Mouse (Mus musculus) B cell, adult 2 months (primary cell): Measurements from ENCODE around the gene Mmp10.
A peak's percentile ranks its signal among the peaks of the same experiment; 100 is the strongest.

ENCODE experiments used
- DNase-seq, 2 experiments: peaks; one replicate each; pipeline ENCODE4 v3.0.0; 2022

The Mmp10 gene

GRCm38 (mm10) chr9:7502051-7502450, at the start of gene Mmp10:
Gene Mmp10, plus strand, starts transcription at chr9:7502352.
- DNase-seq, result no peak

- DNase-seq, result no peak
Measured at GRCm38 (mm10) chr9:7453302-7453701, 48.9 kb upstream of the Mmp10 start.

DNA sequence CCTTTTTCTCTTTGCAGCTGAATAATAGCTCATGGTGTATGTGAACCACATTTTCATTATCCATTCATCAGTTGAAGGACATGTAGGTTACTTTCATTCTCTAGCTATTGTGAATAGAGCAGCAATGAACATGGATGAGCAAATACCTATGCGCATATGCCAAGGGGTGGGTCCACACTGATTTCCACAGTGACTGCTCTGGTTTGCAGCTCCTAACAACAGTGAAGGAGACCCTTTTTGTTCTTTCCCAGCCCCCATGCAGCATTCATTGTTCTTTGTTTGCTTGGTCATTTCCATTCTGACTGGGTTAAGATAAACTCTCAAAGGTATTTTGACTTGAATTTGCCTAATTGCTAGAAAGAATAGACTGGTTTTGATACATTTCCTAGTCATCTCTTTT, 31.9 kb upstream of the Mmp10 start:
- DNase-seq, result no peak

DNA sequence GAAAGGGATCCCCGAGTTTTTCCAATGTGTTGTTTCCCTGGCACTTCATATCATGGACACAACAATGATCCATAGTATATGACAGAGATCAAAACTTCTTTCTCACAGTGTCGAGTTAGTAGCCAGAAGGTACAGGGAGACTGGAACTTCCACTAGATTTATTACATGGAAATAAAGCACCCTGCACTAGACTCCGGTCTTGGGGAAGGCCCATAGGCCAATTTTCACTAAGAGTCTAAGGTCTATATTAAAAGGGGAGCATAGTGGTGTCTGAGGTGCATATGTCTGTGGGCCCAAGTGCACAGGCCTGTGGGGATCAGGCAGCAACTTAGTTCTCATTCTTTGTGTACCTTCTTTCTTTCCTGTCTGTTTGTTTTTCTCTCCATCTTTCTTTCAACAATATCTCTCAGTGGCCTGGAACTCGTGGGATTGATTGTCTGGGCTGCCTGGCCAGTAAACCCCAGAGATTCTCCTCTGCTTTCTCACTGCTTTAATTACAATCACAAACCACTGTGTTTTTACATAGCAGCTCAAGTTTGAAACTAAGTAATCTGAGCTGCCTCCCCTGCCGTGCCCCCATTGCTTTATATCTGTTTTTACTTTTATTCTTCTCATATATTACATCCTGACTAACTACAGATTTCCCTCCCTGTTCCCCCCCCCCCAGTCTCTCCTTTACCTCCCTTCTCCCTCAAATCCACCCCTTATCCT, 18.3 kb upstream of the Mmp10 start:
- no peak for DNase-seq

DNA sequence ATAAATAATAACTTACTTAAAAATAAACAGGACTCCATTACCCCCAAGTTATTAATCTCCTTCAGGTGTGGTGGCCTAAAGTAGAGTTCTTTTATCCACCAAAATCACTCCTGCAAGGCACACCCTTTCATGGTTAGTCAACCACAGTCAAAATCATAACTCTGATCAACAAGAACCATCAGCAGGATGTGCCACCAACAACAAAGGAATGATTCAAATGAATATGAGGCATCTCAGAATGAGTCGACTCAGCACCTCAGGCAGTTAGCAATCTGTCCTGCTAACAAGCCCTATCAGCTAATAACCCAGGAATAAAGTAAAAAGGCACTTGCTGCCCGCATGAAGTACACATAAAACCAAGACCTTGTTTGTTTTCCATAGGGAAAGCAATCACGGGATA, 1.0 kb upstream of the Mmp10 start:
- no peak for DNase-seq

DNA sequence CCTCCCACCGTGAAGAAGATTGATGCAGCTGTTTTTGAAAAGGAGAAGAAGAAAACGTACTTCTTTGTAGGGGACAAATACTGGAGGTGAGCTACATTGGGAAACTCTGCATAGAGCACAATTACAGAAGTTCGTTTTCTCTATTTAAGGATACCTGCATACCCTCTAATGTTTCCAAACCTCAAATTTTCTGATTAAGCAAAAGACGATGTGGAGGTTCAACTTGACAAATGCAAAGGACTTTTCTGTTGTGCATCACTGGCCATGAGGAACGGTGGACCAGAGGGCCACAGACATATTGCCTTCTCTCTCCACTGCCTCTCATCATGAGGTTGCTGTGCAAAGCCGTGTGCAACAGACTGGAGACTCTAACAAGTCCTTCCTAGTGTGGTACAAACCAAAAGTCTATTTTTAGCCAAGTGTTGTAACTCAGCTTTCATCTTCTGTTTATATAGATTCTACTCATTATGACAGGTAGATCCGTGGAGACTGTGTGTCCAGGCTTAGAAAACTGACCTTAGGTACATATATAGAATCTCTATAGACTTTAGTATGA, 5.2 kb downstream of the Mmp10 start:
- no peak for DNase-seq

GRCm38 (mm10) chr9:7509619-7510233, 7.6 kb downstream of the Mmp10 start:
- no peak for DNase-seq

- no peak for DNase-seq
Measured at GRCm38 (mm10) chr9:7517944-7518571, 15.9 kb downstream of the Mmp10 start.

- DNase-seq, result no peak
Measured at GRCm38 (mm10) chr9:7526255-7526940, 24.2 kb downstream of the Mmp10 start.

- DNase-seq, result no peak
Measured at GRCm38 (mm10) chr9:7542763-7543162, 40.6 kb downstream of the Mmp10 start.

GRCm38 (mm10) chr9:7544923-7545457, 42.8 kb downstream of the Mmp10 start:
- DNase-seq, result no peak

DNA sequence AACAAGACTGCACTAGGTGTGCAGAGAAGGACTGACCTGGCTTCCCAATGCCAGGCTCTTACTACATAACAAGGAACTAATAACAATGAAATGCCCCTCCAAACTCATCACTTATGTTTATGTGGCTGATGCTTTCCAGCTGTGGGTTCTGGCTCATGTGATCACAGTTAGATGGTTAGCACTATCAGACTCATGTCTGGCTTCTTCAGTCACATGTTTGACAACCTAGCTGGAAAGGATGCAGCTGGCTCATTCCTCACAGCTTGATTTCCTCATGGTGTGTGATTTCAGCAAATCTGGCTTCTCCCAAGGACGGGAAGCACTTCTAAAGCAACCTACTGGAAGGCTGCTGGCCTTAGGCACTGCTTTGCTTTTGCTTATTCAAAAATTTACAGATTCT, 43.3 kb downstream of the Mmp10 start:
- no peak for DNase-seq

DNA sequence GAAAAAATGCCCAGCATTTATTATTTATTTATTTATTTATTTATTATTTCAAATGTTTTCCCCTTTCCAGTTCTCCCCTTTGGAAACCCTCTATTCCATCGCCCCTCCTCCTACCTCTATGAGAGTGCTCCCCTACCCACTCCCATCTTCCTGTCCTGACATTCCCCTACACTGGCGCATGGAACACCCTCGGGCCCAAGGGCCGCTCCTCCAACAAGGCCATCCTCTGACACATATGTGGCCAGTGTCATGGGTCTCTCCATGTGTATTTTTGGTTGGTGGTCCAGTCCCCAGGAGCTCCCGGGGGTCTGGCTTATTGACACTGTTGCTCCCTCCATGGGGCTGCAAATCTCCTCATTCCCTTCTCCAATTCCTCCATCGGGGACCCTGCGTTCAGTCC, 43.8 kb downstream of the Mmp10 start:
- DNase-seq, result no peak

GRCm38 (mm10) chr9:7551943-7552342, 49.8 kb downstream of the Mmp10 start:
- no peak for DNase-seq

GRCm38 (mm10) chr9:7553536-7553935, 51.4 kb downstream of the Mmp10 start:
- DNase-seq, result no peak

- peak; percentile 46 to 48 for DNase-seq
Measured at GRCm38 (mm10) chr9:7554382-7554781, 52.2 kb downstream of the Mmp10 start.

DNA sequence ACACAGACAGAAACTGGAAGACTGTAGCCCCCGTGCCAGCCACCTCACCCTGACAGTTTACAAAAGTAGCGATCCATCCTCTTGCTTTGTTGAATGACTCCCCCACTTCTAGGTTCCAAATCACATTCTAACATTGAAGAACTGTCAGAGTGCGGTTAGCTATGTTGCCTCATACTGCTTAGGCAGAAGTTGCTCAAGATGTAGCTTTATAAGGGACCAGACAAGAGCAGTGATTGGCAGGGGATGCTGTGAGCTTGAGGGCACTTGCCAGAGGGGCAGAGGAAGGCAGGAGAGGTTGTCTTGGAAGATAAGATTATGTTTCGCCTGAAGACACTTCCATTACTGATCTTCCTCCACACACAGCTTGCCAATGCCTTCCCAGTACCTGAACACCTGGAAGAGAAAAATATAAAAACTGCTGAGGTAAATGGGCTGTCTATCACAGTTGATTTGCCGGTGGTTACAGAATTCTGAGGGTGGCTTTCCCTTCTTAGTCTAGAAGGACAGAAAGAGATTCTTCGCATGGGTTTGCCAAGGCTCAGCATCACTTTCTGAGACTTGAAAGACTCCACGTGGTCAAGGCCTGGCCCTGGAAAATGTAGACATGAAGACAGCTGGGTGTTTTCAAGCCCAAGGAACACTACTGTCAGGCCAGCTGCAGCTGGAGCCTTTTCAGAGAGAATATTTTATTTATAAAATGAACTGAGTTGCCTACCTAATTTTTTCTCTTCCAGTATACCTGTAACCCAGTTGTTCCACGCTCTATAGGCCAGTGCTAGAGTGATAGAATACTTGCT, 56.3 kb downstream of the Mmp10 start, which contains the start of gene Mmp8:
Gene Mmp8, plus strand, starts transcription at position 236 of the 797 bp plus-strand sequence.
- DNase-seq, result no peak
